Mouse (Mus musculus) megakaryocyte progenitor cell, adult 5-6 weeks (primary cell): ENCODE results near the gene Clk1. TPM values are rescaled to one million over a fixed set of nuclear protein-coding genes. Genes with fewer than 3 reads are reported as not detected.
A peak's percentile ranks its signal among the peaks of the same experiment; 100 is the strongest.
"Not testable (repeated sequence)": the region's sequence is repeated elsewhere in the genome, so short reads cannot be mapped to it uniquely, and the experiment has no call there.

Experiments
- ATAC-seq: replicated peaks from 2 replicates; pipeline ENCODE4 v1.8.0; 2016; ENCODE audit warnings: mild to moderate bottlenecking, moderate TSS enrichment, inconsistent platforms; ENCODE audit not compliant: poor library complexity
- total RNA-seq, 2 experiments: library from RNA; stranded (forward) in 1 of 2; stranded (reverse) in 1 of 2; fragments of 157-497, 149-512 nt in 1 of 2; fragments of 200-1000 nt in 1 of 2; gene quantifications; 2 replicates each; pipeline versions ENCODE4 v1.2.3 to v1.2.4; 2015 to 2017

Clk1 gene
- total RNA-seq, 2 experiments from 2014 or later: 316 to 434 TPM

DNA sequence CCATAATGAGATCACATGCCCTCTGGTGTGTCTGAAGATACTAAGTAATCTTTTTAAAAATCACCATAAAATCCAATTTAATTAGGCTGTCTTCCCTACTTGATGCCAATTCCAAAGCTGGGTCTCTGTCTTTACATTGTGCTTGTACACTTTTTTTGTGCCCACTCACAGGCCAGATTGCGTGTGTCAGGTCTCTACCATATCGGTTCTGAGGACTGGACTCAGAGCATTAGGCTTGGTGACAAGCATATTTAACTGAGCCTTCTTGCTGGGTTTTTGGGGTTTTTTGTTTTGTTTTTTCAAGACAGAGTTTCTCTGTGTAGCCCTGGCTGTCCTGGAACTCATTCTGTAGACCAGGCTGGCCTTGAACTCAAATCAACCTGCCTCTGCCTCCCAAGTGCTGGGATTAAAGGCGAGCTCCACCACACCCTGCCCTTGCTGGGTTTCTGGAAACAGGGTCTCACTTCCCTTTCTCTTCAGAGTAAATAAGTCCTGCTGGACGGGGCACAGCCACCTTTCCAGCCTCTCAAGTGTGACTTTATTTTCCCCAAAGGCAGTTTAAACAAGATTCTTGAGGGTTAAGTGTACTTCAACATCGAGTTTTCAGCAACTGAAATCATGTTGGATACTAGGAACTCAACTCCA lies 14.2 kb downstream of the Clk1 start:
- no peak for ATAC-seq

DNA sequence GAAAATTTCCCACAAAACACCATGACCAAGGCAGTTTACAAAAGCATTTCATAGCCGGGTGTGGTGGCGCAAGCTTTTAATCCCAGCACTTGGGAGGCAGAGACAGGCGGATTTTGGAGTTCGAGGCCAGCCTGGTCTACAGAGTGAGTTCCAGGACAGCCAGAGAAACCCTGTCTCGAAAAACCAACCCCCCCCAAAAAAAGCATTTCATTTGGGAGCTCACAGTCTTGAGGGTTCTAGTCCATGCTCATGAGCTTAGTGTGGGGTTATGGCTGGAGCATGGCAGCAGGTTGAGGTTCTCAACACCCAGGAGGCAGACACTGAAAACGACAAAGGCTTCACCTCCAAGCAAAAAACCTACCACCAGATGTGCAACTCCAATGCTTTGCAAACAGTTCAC lies 15.7 kb downstream of the Clk1 start:
- no peak for ATAC-seq

DNA sequence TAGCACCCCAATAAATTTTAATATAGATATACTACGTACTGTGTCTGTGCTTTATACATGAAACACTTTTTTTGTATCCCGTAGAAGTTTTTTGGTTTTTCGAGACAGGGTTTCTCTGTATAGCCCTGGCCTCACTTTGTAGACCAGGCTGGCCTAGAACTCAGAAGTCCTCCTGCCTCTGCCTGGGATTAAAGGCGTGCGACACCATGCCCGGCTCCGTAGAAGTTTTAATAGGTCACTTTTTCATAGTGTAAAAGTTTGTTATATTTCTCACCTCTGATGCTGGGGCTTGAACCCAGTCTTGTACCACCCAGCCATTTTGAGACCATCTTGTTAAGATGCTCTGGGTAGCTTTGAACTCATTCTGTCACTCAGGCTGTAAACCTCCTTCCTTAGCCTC lies 16.5 kb downstream of the Clk1 start:
- no peak; the same call in 1 of the 2 replicates for ATAC-seq

DNA sequence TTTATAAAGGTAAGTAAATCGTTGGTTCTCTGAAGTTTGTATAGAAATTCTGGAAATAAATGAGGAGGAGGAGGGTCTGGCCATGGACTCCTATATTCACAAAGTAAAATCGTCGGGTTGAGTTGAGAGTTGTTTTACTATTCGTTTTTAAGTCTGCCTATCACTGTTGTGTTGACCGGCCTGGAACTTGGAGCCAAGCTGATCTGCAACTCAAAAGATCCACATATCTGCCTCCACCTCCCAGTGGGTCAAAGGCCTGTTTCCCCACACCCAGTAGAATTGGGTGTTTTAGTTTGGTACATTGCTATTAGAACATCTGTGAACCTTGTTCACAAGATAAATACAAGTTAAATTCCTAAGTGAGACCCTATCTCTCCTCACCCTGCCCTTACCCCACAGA lies 20.1 kb downstream of the Clk1 start:
- no peak for ATAC-seq

DNA sequence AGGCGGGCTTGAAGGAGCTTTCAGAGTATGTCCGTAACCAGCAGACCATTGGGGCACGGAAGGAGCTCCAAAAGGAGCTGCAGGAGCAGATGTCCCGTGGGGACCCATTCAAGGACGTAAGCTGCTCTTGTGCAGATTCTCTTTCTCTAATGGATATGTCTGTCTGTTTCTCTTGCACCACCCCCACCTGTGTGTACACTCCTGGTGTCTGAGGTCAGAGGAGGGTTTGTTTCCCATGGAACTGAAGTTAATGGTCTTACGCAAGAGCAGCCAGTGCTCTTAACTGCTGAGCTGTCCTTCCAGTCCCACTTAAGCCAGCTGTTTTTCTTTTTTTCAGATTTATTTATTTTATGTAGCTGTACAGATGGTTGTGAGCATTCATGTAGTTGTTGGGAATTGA lies 22.5 kb downstream of the Clk1 start:
- ATAC-seq: 0 out of 2 replicates have a peak, but pooled peaks have one; percentile 34

DNA sequence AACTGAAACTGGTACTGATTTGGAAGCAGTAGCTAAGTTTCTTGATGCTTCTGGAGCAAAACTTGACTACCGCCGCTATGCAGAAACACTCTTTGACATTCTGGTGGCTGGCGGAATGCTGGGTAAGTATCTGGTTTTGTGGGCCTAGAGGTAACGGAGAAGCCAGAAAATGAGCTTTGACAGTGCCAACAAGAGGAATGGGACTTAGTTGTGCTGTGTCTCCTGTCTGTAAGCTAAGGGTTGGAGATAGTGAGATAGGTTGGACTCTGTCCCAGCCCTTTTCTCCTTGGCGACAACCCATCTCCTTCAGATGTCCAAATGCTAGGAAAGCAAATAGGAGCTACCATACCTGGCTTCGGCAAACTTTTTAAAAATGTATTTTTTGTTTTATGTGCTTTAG lies 26.1 kb downstream of the Clk1 start:
- no peak for ATAC-seq

DNA sequence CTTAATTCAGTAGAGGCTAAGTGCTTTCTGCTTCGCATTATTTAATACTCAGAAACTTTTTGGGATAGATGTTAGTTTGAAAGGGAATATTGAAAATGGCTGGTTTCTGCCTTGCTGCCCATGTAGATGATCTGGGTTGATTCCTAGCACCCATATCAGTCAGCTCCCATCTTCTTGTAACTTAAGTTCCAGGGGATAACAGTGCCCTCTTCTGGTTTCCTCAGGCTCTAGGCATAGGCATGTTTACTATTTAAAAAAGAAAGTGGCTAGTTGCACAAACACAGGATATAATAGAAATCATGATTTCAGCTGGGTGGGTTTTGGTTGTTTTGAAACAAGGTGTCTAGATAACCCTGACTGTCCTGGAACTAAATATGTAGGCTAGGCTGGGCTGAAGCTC lies 27.7 kb downstream of the Clk1 start:
- no peak for ATAC-seq

DNA sequence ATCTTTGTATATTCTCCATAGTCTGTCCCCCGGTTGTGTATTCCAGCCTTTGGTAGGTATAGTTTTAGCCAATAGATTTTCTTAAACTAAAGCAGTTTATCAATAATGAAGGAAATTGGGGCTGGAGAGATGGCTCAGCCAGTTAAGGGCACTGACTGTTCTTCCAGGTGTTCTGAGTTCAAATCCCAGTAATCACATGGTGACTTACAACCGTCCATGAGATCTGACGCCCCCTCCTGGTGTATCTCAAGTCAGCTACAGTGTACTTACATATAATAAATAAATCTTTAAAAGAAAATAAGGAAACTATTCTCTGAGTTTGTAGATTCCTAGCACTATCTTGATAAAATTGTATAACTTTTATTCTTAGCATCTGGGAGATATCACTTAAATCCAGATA lies 28.5 kb downstream of the Clk1 start:
- no peak for ATAC-seq

DNA sequence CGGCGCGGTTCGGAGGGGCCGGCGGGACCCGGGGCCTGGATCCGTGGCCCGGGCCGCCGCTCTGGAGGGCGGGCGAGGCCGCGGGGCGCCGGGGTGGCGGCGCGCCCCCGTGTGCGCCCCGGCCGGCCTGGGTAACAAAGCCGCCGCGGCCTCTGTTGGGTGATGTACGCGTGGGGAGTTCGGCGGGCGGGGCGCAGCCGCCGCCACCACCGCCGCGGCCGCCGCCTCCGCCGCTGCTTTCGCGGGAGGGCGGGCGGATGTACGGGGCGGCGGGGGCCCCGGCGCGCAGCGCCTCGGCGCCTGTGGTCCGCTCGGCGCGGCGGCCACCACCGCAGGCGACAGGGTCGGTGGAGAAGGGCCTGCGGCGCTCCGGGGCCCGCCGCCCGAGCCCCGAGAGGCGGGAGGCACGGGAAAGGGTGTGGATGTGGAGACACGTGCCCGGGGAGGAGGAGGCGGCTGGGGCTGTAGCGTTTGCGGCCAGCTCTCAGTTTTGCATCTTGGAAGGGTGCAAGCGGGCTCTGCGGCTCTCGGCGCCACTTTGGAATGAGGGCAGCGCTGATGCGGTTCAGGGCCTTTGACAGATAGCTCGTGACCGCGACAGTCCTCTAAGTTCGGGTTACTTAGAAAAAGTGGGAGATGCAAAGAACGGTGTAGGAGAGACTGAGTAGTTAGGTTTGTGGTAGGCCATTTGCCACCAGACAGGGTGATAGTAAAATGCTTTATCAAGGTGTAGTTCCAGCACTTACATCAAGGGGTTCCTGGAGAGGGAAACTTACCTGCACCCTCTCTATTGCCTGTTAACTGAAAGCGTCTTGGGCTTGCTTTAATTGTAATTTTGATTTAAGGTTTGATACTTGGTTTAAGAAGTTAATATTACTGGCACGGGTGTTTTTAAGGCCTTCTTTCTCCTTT lies 30.3 kb downstream of the Clk1 start:
- peak; percentile 45 for ATAC-seq

DNA sequence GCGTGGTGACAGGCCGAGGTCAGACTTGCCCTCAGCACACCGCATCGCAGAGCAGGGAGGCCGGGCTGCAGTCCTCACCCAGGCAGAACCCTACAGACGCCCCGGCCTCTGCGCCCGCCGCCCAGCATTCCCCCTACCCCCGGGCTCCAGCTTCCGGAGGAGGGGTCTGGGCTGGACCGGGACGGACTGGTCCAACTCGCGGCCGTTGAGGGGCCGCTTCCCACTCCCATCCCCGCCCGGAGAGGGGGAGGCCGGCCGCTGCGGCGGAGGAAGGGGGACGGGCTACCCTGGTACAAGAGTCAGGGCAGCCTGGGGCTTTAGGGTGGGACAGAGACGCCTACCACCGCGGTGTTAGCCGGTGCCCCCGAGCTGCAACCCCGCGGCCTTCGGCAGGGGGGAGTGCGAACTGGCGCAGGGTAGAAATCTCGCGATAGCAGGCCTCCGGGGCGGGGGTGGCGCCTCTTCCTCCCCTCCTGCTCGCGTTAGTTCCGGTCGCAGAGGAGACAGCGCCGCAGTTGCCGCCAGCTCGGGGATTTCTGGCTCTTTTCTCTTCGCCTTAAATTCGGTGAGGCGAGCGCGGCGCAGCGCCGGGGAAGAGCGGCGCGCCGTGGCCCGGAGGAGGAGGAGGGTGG lies 31.1 kb downstream of the Clk1 start, which contains the start of gene Bzw1:
Gene Bzw1 (plus strand): TSS at position 247 of the 632 bp plus-strand sequence.
- peak; percentile 87 for ATAC-seq

DNA sequence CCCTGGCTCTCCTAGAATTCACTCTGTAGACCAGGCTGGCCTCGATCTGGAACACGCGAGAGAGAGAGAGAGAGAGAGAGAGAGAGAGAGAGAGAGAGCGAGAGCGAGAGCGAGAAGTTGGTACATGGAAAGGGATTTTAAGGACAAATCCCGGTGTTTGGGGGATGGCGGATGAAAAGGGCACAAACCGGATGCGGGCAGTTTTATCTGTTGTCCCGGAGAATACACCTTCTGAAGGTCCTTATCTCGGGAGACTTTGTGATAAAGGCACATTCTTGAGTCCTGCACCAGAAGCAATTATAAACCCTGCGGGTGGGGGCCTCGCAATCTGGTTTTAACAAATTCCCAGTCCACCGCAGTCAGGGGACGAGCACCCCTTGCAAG lies 31.6 kb downstream of the Clk1 start:
- peak; percentile 18 for ATAC-seq

DNA sequence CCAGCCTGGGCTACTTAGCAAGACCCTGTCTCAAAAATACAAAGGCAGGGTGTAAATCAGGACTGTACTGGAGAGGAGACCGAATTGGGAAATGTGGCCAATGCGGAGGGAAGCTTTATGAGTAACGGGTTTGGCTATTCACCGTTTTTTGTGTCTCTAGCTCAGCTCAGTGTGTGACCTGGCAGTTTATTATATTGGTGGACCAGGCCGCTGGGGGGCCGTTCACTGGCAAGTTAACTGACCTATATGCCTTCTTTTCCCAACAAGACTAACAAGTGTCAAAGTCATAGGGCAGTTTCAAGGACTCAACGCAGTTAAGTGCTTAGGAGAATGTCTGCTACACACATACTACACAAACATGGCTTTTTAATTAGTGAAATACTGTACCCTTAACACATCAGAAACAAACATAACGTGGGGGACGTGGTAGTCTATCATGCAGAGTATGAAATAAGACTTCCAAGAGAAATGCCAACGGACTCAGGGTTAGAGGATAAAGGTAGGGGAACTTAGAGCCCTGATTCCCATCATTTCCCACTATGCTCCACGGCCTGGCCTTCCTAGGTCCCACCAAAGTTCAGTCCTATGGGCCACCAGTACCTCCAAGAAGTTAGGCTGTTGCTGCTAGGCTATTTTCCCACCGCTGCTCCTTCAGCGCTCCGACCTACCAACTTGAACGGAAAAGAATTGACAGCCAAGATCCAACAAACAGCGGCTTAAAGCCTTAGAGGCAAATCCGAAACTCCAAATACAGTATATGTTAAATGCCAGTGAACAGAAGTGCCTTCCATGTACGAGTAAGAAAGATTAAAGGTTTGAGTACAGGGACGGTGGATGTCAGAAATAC lies 32.2 kb downstream of the Clk1 start:
- ATAC-seq: no peak

DNA sequence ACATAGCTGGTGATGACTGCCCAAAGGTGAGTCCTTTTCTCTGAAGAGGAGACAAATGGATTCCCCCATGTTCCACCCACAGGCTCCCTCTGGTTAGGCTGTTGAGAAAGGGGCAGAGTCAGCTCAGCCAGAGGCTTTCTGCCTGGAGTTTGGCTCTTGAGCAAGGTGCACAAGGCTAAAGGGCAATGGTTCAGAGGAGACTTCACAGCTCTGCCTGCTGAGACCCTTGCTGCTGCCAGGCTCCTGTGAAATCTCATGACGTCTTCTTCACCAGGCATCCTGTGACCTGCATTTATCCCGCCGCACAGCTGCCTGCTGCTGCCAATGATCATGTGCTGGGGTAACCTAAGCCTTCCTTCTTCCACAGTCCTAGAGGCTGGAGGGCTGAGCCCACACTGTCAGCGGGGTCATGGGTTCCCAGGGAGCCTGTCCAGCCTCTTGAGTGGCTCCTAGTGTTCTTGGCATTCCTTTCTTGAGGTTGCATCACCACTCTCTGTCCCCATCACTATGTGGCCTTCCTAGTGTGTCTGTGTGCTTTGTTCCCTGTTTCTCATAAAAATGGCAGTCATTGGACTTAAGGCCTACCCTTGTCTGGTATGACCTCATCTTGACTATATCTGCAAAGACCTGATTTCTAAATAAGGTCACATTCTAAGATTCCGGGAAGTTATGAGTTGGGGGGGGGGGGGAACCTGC lies 41.1 kb downstream of the Clk1 start:
- ATAC-seq: no peak

DNA sequence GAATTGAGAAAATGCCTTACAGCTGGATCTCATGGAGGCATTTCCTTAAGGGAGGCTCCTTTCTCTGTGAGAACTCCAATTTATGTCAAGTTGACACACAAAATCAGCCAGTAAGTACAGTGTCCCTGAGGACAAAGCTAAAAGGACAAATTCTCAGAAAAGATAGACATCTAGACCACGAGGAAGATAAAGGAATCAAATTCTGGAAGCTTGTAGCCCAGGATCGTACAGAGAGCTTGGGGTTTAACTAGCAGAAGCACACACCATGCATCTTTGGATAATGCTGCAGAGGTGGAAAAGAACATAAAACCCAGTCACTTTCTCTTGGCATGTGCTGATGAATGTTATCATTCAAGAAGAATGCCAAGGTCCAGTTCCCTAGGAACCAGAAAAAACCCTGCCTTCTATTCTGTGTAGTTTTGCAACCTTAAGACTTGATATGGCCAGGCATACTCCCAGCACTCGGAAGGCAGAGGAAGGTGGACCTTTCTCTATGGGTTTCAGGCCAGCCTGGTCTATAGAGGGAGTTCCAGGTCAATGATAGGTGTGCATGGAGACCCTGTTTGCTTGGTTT lies 48.2 kb downstream of the Clk1 start:
- ATAC-seq: no peak

DNA sequence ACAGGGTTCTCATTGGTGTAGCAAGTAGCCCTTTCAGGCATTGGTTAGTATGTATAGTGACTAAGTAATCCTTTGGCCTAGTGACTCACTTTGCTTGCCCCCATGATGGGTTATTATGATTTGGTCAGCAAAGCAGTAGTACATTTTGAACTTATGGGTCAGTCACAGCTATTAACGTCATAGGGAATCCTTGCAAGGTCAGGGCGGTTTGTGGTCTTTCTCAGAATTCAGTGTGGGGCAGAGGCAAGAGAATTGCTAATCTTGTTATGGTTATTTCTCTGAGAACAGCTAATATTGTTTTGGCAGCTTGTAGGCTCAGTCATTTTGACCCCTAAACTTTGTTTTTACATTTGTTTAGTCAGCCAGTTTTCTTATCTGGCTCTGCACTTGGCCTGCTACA lies 49.6 kb downstream of the Clk1 start:
- not testable (repeated sequence) for ATAC-seq

DNA sequence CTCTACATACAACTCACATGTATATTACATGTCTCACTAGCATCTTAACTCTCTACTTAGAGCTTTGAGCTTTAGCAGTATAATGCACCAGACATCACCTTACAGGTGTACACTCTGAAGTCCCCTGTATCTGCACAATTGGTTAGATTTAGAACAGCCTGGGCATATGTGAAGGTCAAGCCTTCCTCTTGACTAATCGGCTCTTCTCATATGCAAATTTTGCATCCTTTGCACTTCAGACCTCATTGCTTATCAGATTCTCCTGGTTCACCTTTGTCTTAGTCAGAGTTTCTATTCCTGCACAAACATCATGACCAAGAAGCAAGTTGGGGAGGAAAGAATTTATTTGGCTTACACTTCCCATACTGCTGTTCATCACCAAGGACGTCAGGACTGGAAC lies 54.1 kb downstream of the Clk1 start:
- no peak for ATAC-seq

DNA sequence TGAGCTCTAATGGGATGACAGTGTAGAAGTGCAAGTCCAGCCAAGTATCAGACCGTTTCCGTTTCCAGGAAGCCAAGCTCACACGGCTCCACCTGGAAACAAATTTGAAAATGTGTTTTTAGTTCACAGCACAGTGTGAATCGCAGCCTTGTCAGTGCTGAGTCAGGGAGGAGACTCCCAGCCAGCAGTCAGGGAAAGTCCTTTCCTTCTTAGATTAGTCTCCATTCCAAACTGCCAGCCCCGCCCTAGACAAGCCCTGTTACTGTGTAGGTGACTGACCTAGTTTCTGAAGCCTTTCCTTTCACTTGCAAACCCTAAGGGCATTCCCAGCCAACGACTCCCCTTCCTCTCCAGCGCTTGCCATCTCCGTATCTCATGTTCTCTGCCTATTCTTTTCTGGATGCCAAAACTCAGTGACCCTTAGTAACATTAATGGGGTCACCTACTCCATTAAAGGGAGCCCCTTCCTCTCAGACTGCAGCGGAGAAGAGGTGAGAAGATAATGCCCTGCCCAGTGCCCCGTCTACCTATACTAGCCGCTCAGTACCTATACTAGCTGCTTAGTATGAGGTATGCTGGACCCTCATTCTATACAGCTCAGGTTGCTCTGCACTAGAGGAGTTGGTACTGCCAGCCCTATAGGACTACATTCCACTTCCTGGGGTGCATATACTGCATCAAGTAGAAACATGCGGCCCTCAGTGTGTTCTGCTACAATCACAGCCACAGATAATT lies 57.0 kb downstream of the Clk1 start:
- no peak for ATAC-seq

DNA sequence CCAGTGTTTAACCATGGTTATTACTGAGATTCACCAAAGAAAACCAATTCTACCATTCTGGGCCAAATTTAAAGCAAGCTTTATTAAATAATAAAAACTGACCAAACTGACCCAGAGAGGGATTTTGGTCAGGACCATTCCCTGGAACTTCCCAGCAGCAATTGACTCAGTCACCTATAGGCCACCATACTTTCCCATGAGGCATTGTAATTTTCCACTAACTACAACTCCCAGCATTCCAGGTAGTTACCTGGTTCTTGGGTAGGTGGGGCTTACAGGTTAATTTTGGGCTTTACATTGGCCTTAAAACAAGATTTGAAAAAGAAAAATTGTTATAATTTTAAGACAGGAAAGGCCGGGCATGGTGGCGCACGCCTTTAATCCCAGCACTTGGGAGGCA lies 58.0 kb downstream of the Clk1 start:
- no peak for ATAC-seq

DNA sequence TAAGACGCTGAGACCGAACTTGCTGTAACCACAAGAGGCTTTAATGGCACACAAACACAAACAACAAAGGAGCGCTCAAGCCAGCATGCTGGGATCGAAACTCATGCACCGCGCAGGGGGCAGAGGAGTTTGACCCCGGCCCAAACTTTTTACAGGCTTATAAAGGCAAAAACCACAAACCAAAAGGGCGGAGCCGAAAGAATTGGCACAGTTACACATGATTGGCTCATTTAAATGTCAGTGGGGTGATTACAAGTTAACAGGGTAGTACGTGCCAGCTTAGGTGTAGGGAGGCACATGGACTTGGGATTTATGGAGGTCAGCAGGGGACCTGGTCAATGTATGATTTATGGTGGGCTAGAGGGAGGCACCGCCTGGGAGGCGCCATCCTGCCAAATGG lies 59.3 kb downstream of the Clk1 start:
- no peak for ATAC-seq
